Mouse (Mus musculus): ENCODE results near the gene Rwdd1. TPM values are rescaled to one million over a fixed set of nuclear protein-coding genes. Genes with fewer than 3 reads are reported as not detected.

The Rwdd1 gene
- 101 and 113 TPM in 2 replicates for polyA plus RNA-seq (2015; fragmentation: Nextera tagmentation; extraction: Ambion mirVana)

DNA sequence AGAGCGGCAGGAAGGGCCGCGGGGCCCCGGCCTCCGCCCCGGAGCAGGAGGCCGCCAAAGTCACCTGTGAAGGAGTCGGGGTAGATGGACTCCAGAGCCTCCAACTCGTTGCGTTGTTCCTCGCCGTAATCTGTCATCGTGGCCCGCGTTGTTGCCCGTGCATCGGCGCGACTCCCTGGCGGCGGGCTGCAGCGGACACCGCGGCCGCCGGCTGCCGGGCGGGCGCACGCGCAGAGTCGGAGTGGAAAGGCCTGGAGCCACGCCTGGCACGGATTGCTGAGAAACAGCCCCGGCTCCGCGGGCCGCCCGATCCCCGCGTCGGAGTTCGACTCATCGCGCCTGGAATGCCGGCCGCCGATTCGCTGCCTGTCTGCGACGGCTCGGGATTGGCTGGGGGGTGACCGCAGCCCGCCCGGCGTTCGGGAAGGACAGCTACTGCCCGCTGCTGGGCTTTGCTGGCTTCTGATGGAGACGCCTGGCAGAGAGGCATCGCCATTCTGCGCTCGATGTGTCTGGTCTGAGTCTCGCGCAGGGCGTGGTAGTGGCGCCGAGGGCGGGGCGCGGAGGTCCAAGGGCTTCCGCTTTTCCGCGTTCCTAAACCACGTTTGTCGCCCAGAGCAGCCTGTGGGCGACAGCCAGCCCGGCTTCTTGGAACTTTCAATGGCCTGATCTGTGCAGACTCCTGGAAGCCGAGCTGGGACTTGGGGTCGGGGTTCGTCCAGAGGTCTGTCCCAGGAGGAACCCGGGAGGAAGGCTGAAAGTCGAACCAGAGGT is at the start of gene Rwdd1:
TSS of gene Rwdd1 (minus strand) at position 323 of the 774 bp plus-strand sequence.
- Histone ChIP-seq H3K9me3 (no peaks in the 10 kb centered on the region), H3K4me2 (peak within 1 kb of the TSS; percentile 56), H3K27me3 (replicated peaks) (no peaks in the 10 kb centered on the region), H3K4me1 (peaks cover 19% of the 10 kb centered on the region), H3K27ac (peak within 1 kb of the TSS; percentile 87), H3K36me3 (replicated peaks) (no peaks in the 10 kb centered on the region), H3K4me3 (peak within 1 kb of the TSS; percentile 87), H3K9ac (peak within 1 kb of the TSS; percentile 94)
- under 1% methylated on average over 82 of the region's 82 CpGs for WGBS
- peak; percentile 100 for ATAC-seq (replicated peaks)

GRCm38 (mm10) chr10:34066591-34066990 is 47.2 kb upstream of the Rwdd1 start:
- no peaks in the 10 kb centered on the region for H3K27me3 ChIP-seq (replicated peaks)
- H3K27ac ChIP-seq, result no peak overlapping the region
- WGBS, result 59% methylated on average over 3 of the region's 3 CpGs
- no peaks in the 10 kb centered on the region for H3K4me1 ChIP-seq
- no peaks in the 10 kb centered on the region for H3K9me3 ChIP-seq
- no peak overlapping the region for H3K4me2 ChIP-seq
- no peaks in the 10 kb centered on the region for H3K36me3 ChIP-seq (replicated peaks)
- no peak overlapping the region for H3K4me3 ChIP-seq
- ATAC-seq (replicated peaks), result no peak
- H3K9ac ChIP-seq, result no peak overlapping the region

GRCm38 (mm10) chr10:34053987-34054386 is 34.6 kb upstream of the Rwdd1 start:
- no peaks in the 10 kb centered on the region for H3K4me1 ChIP-seq
- H3K36me3 ChIP-seq (replicated peaks), result no peaks in the 10 kb centered on the region
- no peaks in the 10 kb centered on the region for H3K9me3 ChIP-seq
- H3K27me3 ChIP-seq (replicated peaks), result no peaks in the 10 kb centered on the region
- H3K4me2 ChIP-seq, result no peak overlapping the region
- 92% methylated on average over 2 of the region's 2 CpGs for WGBS
- H3K4me3 ChIP-seq, result no peak overlapping the region
- no peak overlapping the region for H3K27ac ChIP-seq
- no peak overlapping the region for H3K9ac ChIP-seq
- ATAC-seq (replicated peaks), result no peak

DNA sequence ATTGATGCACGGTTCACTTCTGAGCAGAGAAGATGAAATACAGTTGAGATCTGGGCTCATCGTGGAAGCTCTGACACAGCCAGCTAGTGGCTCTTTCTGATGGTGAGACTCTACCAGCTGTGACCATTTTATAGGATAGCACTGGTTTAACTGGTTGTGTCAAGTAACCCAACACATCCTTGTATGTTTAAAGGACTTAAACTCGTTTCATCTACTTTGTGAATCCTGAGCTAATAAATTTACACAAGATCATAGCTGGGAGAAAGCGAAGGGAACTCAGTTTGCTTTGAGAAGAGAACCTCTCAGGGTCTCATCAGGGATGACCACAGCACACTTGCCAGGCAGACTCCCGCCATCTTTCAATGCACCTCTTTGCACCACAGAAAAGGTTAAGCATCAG is 24.8 kb upstream of the Rwdd1 start, which contains the start of gene Calhm4:
TSS of gene Calhm4 (minus strand) at position 101 of the 400 bp plus-strand sequence.
- H3K27me3 ChIP-seq (replicated peaks), result no peaks in the 10 kb centered on the region
- no peaks in the 10 kb centered on the region for H3K9me3 ChIP-seq
- H3K4me2 ChIP-seq, result no peak within 1 kb of the TSS
- ATAC-seq (replicated peaks), result no peak
- no peak within 1 kb of the TSS for H3K9ac ChIP-seq
- WGBS, result 89% methylated on average over 5 of the region's 5 CpGs
- no peak within 1 kb of the TSS for H3K4me3 ChIP-seq
- no peaks in the 10 kb centered on the region for H3K36me3 ChIP-seq (replicated peaks)
- H3K27ac ChIP-seq, result no peak within 1 kb of the TSS
- H3K4me1 ChIP-seq, result no peaks in the 10 kb centered on the region

DNA sequence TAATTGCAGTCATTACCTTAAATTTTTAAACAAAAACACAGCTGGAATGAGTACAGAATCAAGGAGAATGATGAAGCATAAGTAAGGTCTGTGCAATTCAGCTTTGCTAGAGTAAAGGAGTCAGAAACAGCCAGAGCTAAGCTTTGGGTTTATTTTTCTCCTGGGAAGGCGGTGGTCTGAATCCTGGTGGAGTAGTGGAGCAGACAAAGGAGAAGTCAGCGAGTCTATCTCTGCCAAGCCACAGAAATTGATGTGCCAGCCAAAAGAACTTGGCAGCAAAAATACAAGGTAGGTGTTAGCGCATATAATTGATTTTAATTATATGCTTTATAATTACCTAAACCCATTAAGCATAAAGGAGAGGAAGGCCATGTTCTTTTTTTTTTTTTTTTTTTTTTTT is 18.0 kb upstream of the Rwdd1 start, which contains the start of gene Trappc3l:
TSS of gene Trappc3l (plus strand) at position 197 of the 400 bp plus-strand sequence.
- no peak within 1 kb of the TSS for H3K9ac ChIP-seq
- peaks cover 7% of the 10 kb centered on the region for H3K4me1 ChIP-seq
- H3K4me2 ChIP-seq, result no peak within 1 kb of the TSS
- H3K27me3 ChIP-seq (replicated peaks), result no peaks in the 10 kb centered on the region
- no peaks in the 10 kb centered on the region for H3K36me3 ChIP-seq (replicated peaks)
- no peak within 1 kb of the TSS for H3K4me3 ChIP-seq
- no peak within 1 kb of the TSS for H3K27ac ChIP-seq
- 70% methylated on average over 3 of the region's 3 CpGs for WGBS
- ATAC-seq (replicated peaks), result no peak
- H3K9me3 ChIP-seq, result no peaks in the 10 kb centered on the region

- no peak overlapping the region for H3K4me3 ChIP-seq
- H3K4me1 ChIP-seq, result peaks cover 7% of the 10 kb centered on the region
- H3K27ac ChIP-seq, result no peak overlapping the region
- H3K9ac ChIP-seq, result no peak overlapping the region
- H3K9me3 ChIP-seq, result no peaks in the 10 kb centered on the region
- no peaks in the 10 kb centered on the region for H3K27me3 ChIP-seq (replicated peaks)
- H3K4me2 ChIP-seq, result no peak overlapping the region
- ATAC-seq (replicated peaks), result peak; percentile 81
- no peaks in the 10 kb centered on the region for H3K36me3 ChIP-seq (replicated peaks)
- WGBS, result 18% methylated on average over 5 of the region's 5 CpGs
Observed at GRCm38 (mm10) chr10:34036587-34036986, 17.2 kb upstream of the Rwdd1 start.

DNA sequence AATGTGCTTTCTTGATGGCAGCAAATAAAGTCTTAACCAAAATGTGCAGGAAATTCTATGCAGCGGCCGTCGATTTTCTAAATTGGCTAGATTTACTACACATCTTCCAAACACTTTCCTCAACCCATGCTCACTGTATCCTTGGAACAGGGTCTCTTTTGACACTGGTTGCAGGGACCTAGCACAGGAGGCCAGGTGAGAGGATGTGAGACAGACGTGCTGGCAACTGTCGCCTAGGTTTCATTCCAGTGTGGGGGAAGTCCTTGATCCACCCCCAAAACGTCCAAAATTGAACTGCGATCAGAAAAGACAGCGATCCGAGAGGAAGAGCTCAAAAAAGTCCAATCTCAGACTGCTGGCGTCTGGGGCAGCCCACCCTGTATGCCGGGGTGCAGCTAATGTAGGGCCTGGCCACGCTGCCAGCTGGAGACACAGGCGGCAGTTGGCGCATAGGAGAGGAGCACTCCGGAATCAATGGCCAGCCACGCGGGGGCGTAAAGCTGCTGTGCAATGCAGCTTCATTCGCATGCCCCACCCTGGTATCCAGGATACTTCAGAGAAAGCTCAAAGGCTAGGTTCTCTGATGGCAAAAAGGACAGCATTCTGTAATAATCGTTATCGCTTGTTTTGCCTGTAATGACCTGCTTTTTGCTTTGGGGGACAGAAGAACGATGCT is 14.3 kb upstream of the Rwdd1 start:
- 0 out of 2 replicates have a peak overlapping the region, but pooled peaks have one; percentile 10 for H3K4me3 ChIP-seq
- peak overlapping the region; percentile 19; the same call in 1 of the 2 replicates for H3K9ac ChIP-seq
- peaks cover 7% of the 10 kb centered on the region for H3K4me1 ChIP-seq
- H3K27me3 ChIP-seq (replicated peaks), result no peaks in the 10 kb centered on the region
- H3K9me3 ChIP-seq, result no peaks in the 10 kb centered on the region
- H3K4me2 ChIP-seq, result peak overlapping the region; percentile 49
- peak; percentile 95 for ATAC-seq (replicated peaks)
- no peaks in the 10 kb centered on the region for H3K36me3 ChIP-seq (replicated peaks)
- WGBS, result 22% methylated on average over 22 of the region's 22 CpGs
- H3K27ac ChIP-seq, result no peak overlapping the region

- ATAC-seq (replicated peaks), result no peak
- no peak overlapping the region for H3K9ac ChIP-seq
- H3K27me3 ChIP-seq (replicated peaks), result no peaks in the 10 kb centered on the region
- H3K36me3 ChIP-seq (replicated peaks), result no peaks in the 10 kb centered on the region
- H3K4me1 ChIP-seq, result peaks cover 7% of the 10 kb centered on the region
- H3K27ac ChIP-seq, result no peak overlapping the region
- H3K9me3 ChIP-seq, result no peaks in the 10 kb centered on the region
- H3K4me2 ChIP-seq, result no peak overlapping the region
- no peak overlapping the region for H3K4me3 ChIP-seq
- WGBS, result 84% methylated on average over 5 of the region's 5 CpGs
Observed at GRCm38 (mm10) chr10:34030322-34030721, 10.9 kb upstream of the Rwdd1 start.

DNA sequence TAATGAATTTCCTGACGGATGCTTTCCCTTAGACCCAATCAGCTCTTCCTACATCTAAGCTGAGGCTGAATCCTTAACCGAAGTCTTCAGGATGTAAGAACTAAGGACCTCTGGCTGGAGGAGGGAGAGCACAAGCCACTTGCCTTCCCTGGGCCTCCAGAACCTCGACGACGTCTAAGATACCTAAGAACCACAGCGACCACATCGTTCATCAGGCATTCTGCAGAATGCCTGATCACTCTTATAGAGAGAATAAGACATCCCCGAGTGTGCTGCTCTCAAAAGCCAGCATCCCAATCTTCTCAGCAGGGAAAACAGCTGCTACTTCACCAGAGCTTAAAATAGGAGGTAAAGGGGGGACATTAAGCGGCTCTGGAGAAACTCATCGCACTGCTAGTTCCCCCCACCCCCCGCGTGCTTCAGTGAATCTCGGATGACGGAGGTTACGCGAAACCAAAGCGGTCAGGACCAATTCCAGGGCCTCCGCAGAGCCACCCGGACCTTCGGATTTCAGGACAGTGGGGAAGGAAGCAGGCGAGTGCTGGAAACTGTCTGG is 600 bp downstream of the Rwdd1 start:
- ATAC-seq (replicated peaks), result peak; percentile 10
- under 1% methylated on average over 21 of the region's 21 CpGs for WGBS

GRCm38 (mm10) chr10:34013241-34013640 is 6.2 kb downstream of the Rwdd1 start:
- H3K9me3 ChIP-seq, result no peaks in the 10 kb centered on the region
- WGBS, result 71% methylated on average over 2 of the region's 2 CpGs

More for the DNA sequence above, 600 bp downstream of the Rwdd1 start:
- peaks cover 22% of the 10 kb centered on the region for H3K4me1 ChIP-seq
- H3K27ac ChIP-seq, result peak overlapping the region; percentile 87
- no peaks in the 10 kb centered on the region for H3K36me3 ChIP-seq (replicated peaks)
- peak overlapping the region; percentile 87 for H3K4me3 ChIP-seq
- peak overlapping the region; percentile 94 for H3K9ac ChIP-seq
- H3K4me2 ChIP-seq, result peak overlapping the region; percentile 56
- no peaks in the 10 kb centered on the region for H3K9me3 ChIP-seq
- H3K27me3 ChIP-seq (replicated peaks), result no peaks in the 10 kb centered on the region

DNA sequence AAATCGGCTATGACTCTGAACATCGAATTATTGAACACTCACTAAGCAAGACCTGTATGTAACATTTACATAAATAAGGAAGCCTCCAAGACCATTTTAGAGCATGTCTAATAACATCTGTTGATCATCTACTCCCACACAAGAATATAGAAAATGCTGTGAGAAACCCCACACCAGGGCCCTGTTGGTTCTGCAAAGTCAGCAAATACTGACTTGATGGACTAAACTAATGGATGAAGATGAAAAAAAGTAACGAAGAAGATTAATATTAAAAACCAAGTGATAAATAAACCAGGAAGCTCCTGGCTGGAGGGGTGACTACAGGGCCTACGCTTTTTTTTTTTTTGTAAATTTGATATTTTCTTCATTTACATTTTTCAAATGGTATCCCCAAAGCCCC is 6.8 kb downstream of the Rwdd1 start:
- H3K4me3 ChIP-seq, result no peak overlapping the region
- H3K4me2 ChIP-seq, result no peak overlapping the region
- H3K9me3 ChIP-seq, result no peaks in the 10 kb centered on the region
- WGBS, result 96% methylated on average over 4 of the region's 4 CpGs
- H3K9ac ChIP-seq, result no peak overlapping the region
- no peak for ATAC-seq (replicated peaks)
- peaks cover 6% of the 10 kb centered on the region; the same call in 1 of the 2 replicates for H3K36me3 ChIP-seq (replicated peaks)
- no peaks in the 10 kb centered on the region for H3K27me3 ChIP-seq (replicated peaks)
- H3K27ac ChIP-seq, result no peak overlapping the region
- H3K4me1 ChIP-seq, result peaks cover 8% of the 10 kb centered on the region

More at GRCm38 (mm10) chr10:34013241-34013640, 6.2 kb downstream of the Rwdd1 start:
- peaks cover 14% of the 10 kb centered on the region for H3K4me1 ChIP-seq
- H3K4me2 ChIP-seq, result no peak overlapping the region
- H3K9ac ChIP-seq, result no peak overlapping the region
- ATAC-seq (replicated peaks), result no peak
- no peaks in the 10 kb centered on the region for H3K27me3 ChIP-seq (replicated peaks)
- H3K36me3 ChIP-seq (replicated peaks), result no peaks in the 10 kb centered on the region
- no peak overlapping the region for H3K27ac ChIP-seq
- H3K4me3 ChIP-seq, result no peak overlapping the region

- no peaks in the 10 kb centered on the region for H3K27me3 ChIP-seq (replicated peaks)
- H3K9me3 ChIP-seq, result no peaks in the 10 kb centered on the region
- no peak overlapping the region for H3K9ac ChIP-seq
- no peak for ATAC-seq (replicated peaks)
- H3K27ac ChIP-seq, result no peak overlapping the region
- peaks cover 53% of the 10 kb centered on the region for H3K36me3 ChIP-seq (replicated peaks)
- no peak overlapping the region for H3K4me2 ChIP-seq
- no peak overlapping the region for H3K4me3 ChIP-seq
- H3K4me1 ChIP-seq, result no peaks in the 10 kb centered on the region
Observed at GRCm38 (mm10) chr10:33998397-33998796, 21.0 kb downstream of the Rwdd1 start.
